Mouse (Mus musculus) liver, embryonic 11.5 days (tissue): ENCODE results near the gene Ankmy2. TPM values are rescaled to one million over a fixed set of nuclear protein-coding genes. Genes with fewer than 3 reads are reported as not detected.

Source experiments
- ATAC-seq: fragments of 200-750 bp; cut with Nextera tagmentation; replicated peaks from 2 replicates; pipeline ENCODE4 v1.8.0; 2017; ENCODE audit warnings: moderate number of reproducible peaks, mild to moderate bottlenecking, moderate TSS enrichment, moderate library complexity; ENCODE audit not compliant: low FRiP score
- DNase-seq: peaks from one replicate; pipeline ENCODE4 v3.0.0-alpha.2; 2017; ENCODE audit warnings: low spot score
- H3K27ac ChIP-seq: fragments of 300-500 bp; sonication (generic); 2 replicates; pipeline ENCODE4 v1.5.1; 2014; ENCODE audit warnings: mild to moderate bottlenecking, low read depth, low read length, control low read depth
- H3K27me3 ChIP-seq: fragments of 300-500 bp; sonication (generic); replicated peaks from 2 replicates; pipeline ENCODE4 v1.6.1; 2014; ENCODE audit warnings: low read length, mixed read lengths; ENCODE audit not compliant: control insufficient read depth, insufficient read depth
- H3K36me3 ChIP-seq: fragments of 300-500 bp; sonication (generic); 2 replicates; pipeline ENCODE4 v1.6.1; 2014; ENCODE audit warnings: mild to moderate bottlenecking, low read length, moderate library complexity, mixed read lengths; ENCODE audit not compliant: control insufficient read depth, insufficient read depth
- H3K4me1 ChIP-seq: fragments of 300-500 bp; sonication (generic); replicated peaks from 2 replicates; pipeline ENCODE4 v1.6.1; 2014; ENCODE audit warnings: low read length, mixed read lengths; ENCODE audit not compliant: control insufficient read depth, insufficient read depth
- H3K4me2 ChIP-seq: fragments of 300-500 bp; sonication (generic); 2 replicates; pipeline ENCODE4 v1.6.1; 2014; ENCODE audit warnings: mild to moderate bottlenecking, control low read depth, moderate library complexity
- H3K4me3 ChIP-seq: fragments of 300-500 bp; sonication (generic); 2 replicates; pipeline ENCODE4 v1.5.1; 2014; ENCODE audit warnings: low read depth, low read length, control low read depth
- H3K9ac ChIP-seq: fragments of 300-500 bp; sonication (generic); 2 replicates; pipeline ENCODE4 v1.6.1; 2014; ENCODE audit warnings: low read depth, low read length, control low read depth
- H3K9me3 ChIP-seq: fragments of 300-500 bp; sonication (generic); 2 replicates; pipeline ENCODE4 v1.6.1; 2016; ENCODE audit warnings: low read length, inconsistent platforms, mixed read lengths; ENCODE audit not compliant: control insufficient read depth
- whole genome bisulfite sequencing: fragments of 180-500 bp; shearing (Covaris S2); extraction: QIAGEN DNeasy Blood & Tissue Kit; methylation state at CpG from one replicate; pipeline ENCODE4 v1.1.7; 2014; 5-methylcytosine and 5-hydroxymethylcytosine counted together
- polyA plus RNA-seq: library from polyadenylated mRNA; unstranded; fragments of >200 nt; fragmentation: Nextera tagmentation; extraction: Ambion mirVana; gene quantifications from 2 replicates; pipeline ENCODE4 v1.2.1, GENCODE M21; 2014

Gene Ankmy2
- polyA plus RNA-seq, 1 experiment from 2014 or later = 24.2 TPM

- no peak for DNase-seq
- WGBS = 92% methylated on average over 2 of the region's 2 CpGs
- no peak overlapping the region for H3K4me3 ChIP-seq
- H3K36me3 ChIP-seq = peaks cover 9% of the 10 kb centered on the region; the same call in 1 of the 2 replicates
- H3K4me1 ChIP-seq = 0 out of 2 replicates have a peak, but pooled peaks cover 2% of the 10 kb centered on the region
- no peaks in the 10 kb centered on the region for H3K9me3 ChIP-seq
- no peak overlapping the region for H3K4me2 ChIP-seq
- no peak overlapping the region for H3K9ac ChIP-seq
- no peak for ATAC-seq
- H3K27me3 ChIP-seq = no peaks in the 10 kb centered on the region
- no peak overlapping the region for H3K27ac ChIP-seq
Observed at GRCm38 (mm10) chr12:36132254-36132653, 24.7 kb upstream of the Ankmy2 start.

GRCm38 (mm10) chr12:36132668-36133067 is 24.2 kb upstream of the Ankmy2 start:
- ATAC-seq (no peak), DNase-seq (no peak)
- Histone ChIP-seq H3K36me3 (peaks cover 9% of the 10 kb centered on the region; the same call in 1 of the 2 replicates), H3K27ac (no peak overlapping the region), H3K4me3 (no peak overlapping the region), H3K4me1 (0 out of 2 replicates have a peak, but pooled peaks cover 2% of the 10 kb centered on the region), H3K4me2 (no peak overlapping the region), H3K9ac (no peak overlapping the region), H3K27me3 (no peaks in the 10 kb centered on the region), H3K9me3 (no peaks in the 10 kb centered on the region)
- WGBS = 88% methylated on average over 3 of the region's 3 CpGs

GRCm38 (mm10) chr12:36133547-36133946 is 23.4 kb upstream of the Ankmy2 start:
- no peak for DNase-seq
- WGBS = 81% methylated on average over 5 of the region's 5 CpGs

GRCm38 (mm10) chr12:36134111-36134510 is 22.8 kb upstream of the Ankmy2 start:
- H3K4me1 ChIP-seq = 0 out of 2 replicates have a peak, but pooled peaks cover 2% of the 10 kb centered on the region
- no peaks in the 10 kb centered on the region for H3K27me3 ChIP-seq
- H3K4me2 ChIP-seq = no peak overlapping the region
- 93% methylated on average over 5 of the region's 5 CpGs for WGBS
- H3K36me3 ChIP-seq = peaks cover 8% of the 10 kb centered on the region; the same call in 1 of the 2 replicates
- ATAC-seq = no peak
- no peak overlapping the region for H3K4me3 ChIP-seq
- H3K9me3 ChIP-seq = no peaks in the 10 kb centered on the region
- H3K9ac ChIP-seq = no peak overlapping the region
- H3K27ac ChIP-seq = no peak overlapping the region
- DNase-seq = no peak

More at GRCm38 (mm10) chr12:36133547-36133946, 23.4 kb upstream of the Ankmy2 start:
- ATAC-seq = no peak
- no peak overlapping the region for H3K4me3 ChIP-seq
- H3K27me3 ChIP-seq = no peaks in the 10 kb centered on the region
- H3K4me2 ChIP-seq = no peak overlapping the region
- H3K9me3 ChIP-seq = no peaks in the 10 kb centered on the region
- H3K9ac ChIP-seq = no peak overlapping the region
- H3K36me3 ChIP-seq = peaks cover 9% of the 10 kb centered on the region; the same call in 1 of the 2 replicates
- H3K27ac ChIP-seq = no peak overlapping the region
- H3K4me1 ChIP-seq = 0 out of 2 replicates have a peak, but pooled peaks cover 2% of the 10 kb centered on the region

GRCm38 (mm10) chr12:36135409-36135808 is 21.5 kb upstream of the Ankmy2 start:
- no peaks in the 10 kb centered on the region for H3K27me3 ChIP-seq
- DNase-seq (no peak), ATAC-seq (no peak)
- H3K4me1 ChIP-seq = 0 out of 2 replicates have a peak, but pooled peaks cover 2% of the 10 kb centered on the region
- H3K27ac ChIP-seq = no peak overlapping the region
- no peak overlapping the region for H3K4me2 ChIP-seq
- H3K9ac ChIP-seq = no peak overlapping the region
- H3K9me3 ChIP-seq = no peaks in the 10 kb centered on the region
- 77% methylated on average over 3 of the region's 3 CpGs for WGBS
- 0 out of 2 replicates have a peak, but pooled peaks cover 3% of the 10 kb centered on the region for H3K36me3 ChIP-seq
- no peak overlapping the region for H3K4me3 ChIP-seq

GRCm38 (mm10) chr12:36136285-36136684 is 20.6 kb upstream of the Ankmy2 start:
- Histone ChIP-seq H3K27ac (no peak overlapping the region), H3K9ac (no peak overlapping the region)
- WGBS = 69% methylated on average over 8 of the region's 8 CpGs

GRCm38 (mm10) chr12:36137192-36137591 is 19.7 kb upstream of the Ankmy2 start:
- Histone ChIP-seq H3K4me1 (0 out of 2 replicates have a peak, but pooled peaks cover 2% of the 10 kb centered on the region), H3K4me3 (no peak overlapping the region), H3K9me3 (no peaks in the 10 kb centered on the region), H3K9ac (no peak overlapping the region), H3K27ac (no peak overlapping the region), H3K4me2 (no peak overlapping the region), H3K36me3 (no peaks in the 10 kb centered on the region; the same call in 1 of the 2 replicates), H3K27me3 (no peaks in the 10 kb centered on the region)
- ATAC-seq (no peak), DNase-seq (no peak)
- WGBS = 71% methylated on average over 4 of the region's 4 CpGs

More at GRCm38 (mm10) chr12:36136285-36136684, 20.6 kb upstream of the Ankmy2 start:
- Histone ChIP-seq H3K9me3 (no peaks in the 10 kb centered on the region), H3K4me3 (no peak overlapping the region), H3K36me3 (peaks cover 3% of the 10 kb centered on the region; the same call in 1 of the 2 replicates), H3K4me1 (0 out of 2 replicates have a peak, but pooled peaks cover 2% of the 10 kb centered on the region), H3K4me2 (no peak overlapping the region), H3K27me3 (no peaks in the 10 kb centered on the region)
- ATAC-seq (no peak), DNase-seq (no peak)

- H3K9ac ChIP-seq = no peak overlapping the region
- no peaks in the 10 kb centered on the region for H3K4me1 ChIP-seq
- H3K4me2 ChIP-seq = no peak overlapping the region
- 92% methylated on average over 6 of the region's 6 CpGs for WGBS
- H3K36me3 ChIP-seq = no peaks in the 10 kb centered on the region; the same call in 1 of the 2 replicates
- no peak for DNase-seq
- no peak overlapping the region for H3K4me3 ChIP-seq
- ATAC-seq = no peak
- H3K27me3 ChIP-seq = no peaks in the 10 kb centered on the region
- no peaks in the 10 kb centered on the region for H3K9me3 ChIP-seq
- H3K27ac ChIP-seq = no peak overlapping the region
Observed at GRCm38 (mm10) chr12:36140401-36140800, 16.5 kb upstream of the Ankmy2 start.
